Mouse (Mus musculus) megakaryocyte, embryonic 14.5 days (primary cell): Measurements from ENCODE around the gene Wars.

Source experiments
- FLI1 ChIP-seq: IDR thresholded peaks from 2 replicates; pipeline ENCODE4 v1.6.1; 2012; ENCODE audit warnings: low read length, inconsistent platforms, mixed read lengths
- GATA1 ChIP-seq: IDR thresholded peaks from 3 replicates; pipeline ENCODE4 v1.6.1; 2012; ENCODE audit warnings: mixed read lengths, low read length, inconsistent platforms, borderline replicate concordance

GRCm38 (mm10) chr12:108835840-108836409, 58.0 kb downstream of the Wars start, which contains the start of the genes Slc25a29 and Slc25a47:
- no peak for TF ChIP-seq GATA1
- no peak for TF ChIP-seq FLI1
